Mouse (Mus musculus): ENCODE measurements at regions not wholly inside any gene's neighbourhood (a gene's known extent, or its start where the extent isn't known, plus 50 kb on each side); places are given as distances from the start of the nearest gene placed in this dataset.
"Not testable (repeated sequence)": the region's sequence is repeated elsewhere in the genome, so short reads cannot be mapped to it uniquely, and the experiment has no call there.

- peak in 1 of 2 experiments; percentile 3 for DNase-seq (ENCODE audit: low spot score in 2 of 2)
- intact Hi-C loops (cut with DNase I): no loop called here
These were observed 61.0 kb downstream of the 4930474N05Rik start for GRCm38 (mm10) chr14:36155757-36156156.

- DNase-seq (ENCODE audit: low spot score in 2 of 2): no peak
- intact Hi-C loops (cut with DNase I): no loop called here
These were observed 61.5 kb downstream of the 4930474N05Rik start for GRCm38 (mm10) chr14:36156175-36156574.

GRCm38 (mm10) chr14:36183701-36184100 lies 89.0 kb downstream of the 4930474N05Rik start:
- intact Hi-C loops (cut with DNase I): no loop called here
- DNase-seq (ENCODE audit: low spot score in 2 of 2): no peak

- DNase-seq (ENCODE audit: low spot score in 2 of 2): no peak
- intact Hi-C loops (cut with DNase I): no loop called here
These were observed 101.8 kb downstream of the 4930474N05Rik start for GRCm38 (mm10) chr14:36196517-36196916.

GRCm38 (mm10) chr14:36198396-36198795 lies 103.7 kb downstream of the 4930474N05Rik start:
- DNase-seq (ENCODE audit: low spot score in 2 of 2): no peak
- intact Hi-C loops (cut with DNase I): no loop called here

- DNase-seq (ENCODE audit: low spot score in 2 of 2): peak in 1 of 2 experiments; percentile 6
These were observed 109.1 kb downstream of the 4930474N05Rik start for GRCm38 (mm10) chr14:36203855-36204254.

GRCm38 (mm10) chr14:36212830-36213229 lies 118.1 kb downstream of the 4930474N05Rik start:
- intact Hi-C loops (cut with DNase I): loop anchor here (5.0 kb wide), 1 partner anchor 1391 kb away; the partner anchor contains the start of gene Grid1
- DNase-seq (ENCODE audit: low spot score in 2 of 2): peak; percentile 76 to 79

More at GRCm38 (mm10) chr14:36203855-36204254, 109.1 kb downstream of the 4930474N05Rik start:
- intact Hi-C loops (cut with DNase I): no loop called here

GRCm38 (mm10) chr14:36245849-36246248 lies 151.1 kb downstream of the 4930474N05Rik start:
- DNase-seq (ENCODE audit: low spot score in 2 of 2): no peak
- intact Hi-C loops (cut with DNase I): no loop called here

- intact Hi-C loops (cut with DNase I): no loop called here
- peak; percentile 16 to 40 for DNase-seq (ENCODE audit: low spot score in 2 of 2)
These were observed 167.4 kb downstream of the 4930474N05Rik start for GRCm38 (mm10) chr14:36262126-36262525.

GRCm38 (mm10) chr14:36283825-36284414 lies 189.2 kb downstream of the 4930474N05Rik start:
- intact Hi-C loops (cut with DNase I): no loop called here
- no peak for DNase-seq (ENCODE audit: low spot score in 2 of 2)

- no peak for DNase-seq (ENCODE audit: low spot score in 2 of 2)
These were observed 194.1 kb downstream of the 4930474N05Rik start for GRCm38 (mm10) chr14:36288697-36289286.

GRCm38 (mm10) chr14:36310324-36310723 lies 215.6 kb downstream of the 4930474N05Rik start:
- DNase-seq (ENCODE audit: low spot score in 2 of 2): no peak
- intact Hi-C loops (cut with DNase I): no loop called here

More at GRCm38 (mm10) chr14:36288697-36289286, 194.1 kb downstream of the 4930474N05Rik start:
- intact Hi-C loops (cut with DNase I): no loop called here

- intact Hi-C loops (cut with DNase I); DNase-seq (ENCODE audit: low spot score in 2 of 2): not testable (repeated sequence)
These were observed 220.0 kb downstream of the 4930474N05Rik start for GRCm38 (mm10) chr14:36314673-36315072.

GRCm38 (mm10) chr14:36316418-36317111 lies 221.8 kb downstream of the 4930474N05Rik start:
- intact Hi-C loops (cut with DNase I): no loop called here
- no peak for DNase-seq (ENCODE audit: low spot score in 2 of 2)

- intact Hi-C loops (cut with DNase I): no loop called here
- peak; percentile 3 to 27 for DNase-seq (ENCODE audit: low spot score in 2 of 2)
These were observed 233.7 kb downstream of the 4930474N05Rik start for GRCm38 (mm10) chr14:36328258-36328891.

GRCm38 (mm10) chr14:36340832-36341231 lies 246.1 kb downstream of the 4930474N05Rik start:
- intact Hi-C loops (cut with DNase I): no loop called here
- DNase-seq (ENCODE audit: low spot score in 2 of 2): no peak
